Mouse (Mus musculus): ENCODE data around the gene Gimap3.

DNA sequence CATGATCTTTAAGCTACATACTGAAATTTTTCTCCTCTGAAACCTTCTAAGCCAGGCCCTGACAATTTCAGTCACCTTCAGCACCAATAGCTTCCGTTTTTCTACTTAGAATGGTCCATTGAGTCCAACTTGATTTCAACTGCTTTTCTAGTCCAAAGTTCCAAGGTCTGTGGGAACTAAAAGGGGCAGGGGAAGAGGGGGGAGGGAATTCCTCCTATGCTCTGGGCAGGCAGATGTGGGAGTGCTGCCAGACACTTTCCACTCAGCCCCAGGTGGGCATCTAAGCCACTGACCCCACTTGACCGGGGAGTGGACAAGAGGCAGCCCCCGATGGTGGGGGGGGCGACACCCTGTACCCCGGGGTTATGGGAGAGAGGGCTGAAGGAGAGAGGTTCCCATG is 33.7 kb upstream of the Gimap3 start:
- no peak for TF ChIP-seq CTCF (IDR thresholded peaks at IDR 0.05; ENCODE audit: low read depth)
- no peak for TF ChIP-seq EP300 (IDR thresholded peaks at IDR 0.05; ENCODE audit: low read depth)
